Mouse (Mus musculus) brain, embryonic 14.5 days (tissue): ENCODE data around the gene Pde4b.

Experiments used
- CTCF ChIP-seq: fragments of 200-500 bp; IDR thresholded peaks from 2 replicates; pipeline ENCODE4 v1.5.1; 2012; ENCODE audit warnings: inconsistent platforms, mild to moderate bottlenecking, moderate library complexity, borderline replicate concordance; ENCODE audit not compliant: insufficient read depth, insufficient read length; ENCODE audit errors: extremely low read depth
- POLR2A ChIP-seq: fragments of 200-500 bp; IDR thresholded peaks from 2 replicates; pipeline ENCODE4 v1.6.1; 2012; ENCODE audit warnings: mild to moderate bottlenecking, inconsistent platforms, borderline replicate concordance; ENCODE audit not compliant: poor library complexity, insufficient read depth, insufficient read length, severe bottlenecking; ENCODE audit errors: extremely low read depth

- TF ChIP-seq CTCF (no peak), POLR2A (no peak)
These were observed 446.8 kb downstream of the Pde4b start for GRCm38 (mm10) chr4:102534049-102534730.
